Comparison of ENCODE assay signal across 8 mouse cellular contexts in genomic region chr6:87614794-87615695, GRCm38 (mm10). TPM values are rescaled to one million over a fixed set of nuclear protein-coding genes. Genes with fewer than 3 reads are reported as not detected.
DNase-seq lines count a peak whose midpoint lies in the region; ATAC-seq and TF ChIP-seq lines count a peak whose summit lies in the region.

No protein-coding gene starts in this region.

- WGBS in heart, postnatal 0 days = 52% methylated on average over 11 of the region's 11 CpGs
- WGBS in heart, embryonic 12.5 days = 51% methylated on average over 11 of the region's 11 CpGs
- WGBS in kidney, postnatal 0 days = 53% methylated on average over 11 of the region's 11 CpGs
- WGBS in midbrain, postnatal 0 days = 73% methylated on average over 11 of the region's 11 CpGs

- no peak for TF ChIP-seq EP300 in heart, postnatal 0 days (IDR thresholded peaks at IDR 0.05; ENCODE audit: low read depth)

- no peak overlapping the region for H3K27ac ChIP-seq in heart, postnatal 0 days (ENCODE audit: low read depth)
- no peak overlapping the region for H3K27ac ChIP-seq in heart, embryonic 12.5 days (ENCODE audit: poor library complexity, severe bottlenecking)
- no peak overlapping the region for H3K27ac ChIP-seq in embryonic fibroblast, embryonic 13.5 days (ENCODE audit: insufficient read depth, low read length)
- no peak overlapping the region for H3K27ac ChIP-seq in kidney, postnatal 0 days
- H3K27ac ChIP-seq in midbrain, postnatal 0 days (ENCODE audit: low read depth, low read length) = no peak overlapping the region

- peak; percentile 47 for TF ChIP-seq CTCF in heart, postnatal 0 days (IDR thresholded peaks at IDR 0.05; ENCODE audit: low read depth)
- 0 out of 2 replicates have a peak, but pooled peaks have one; percentile 1 for TF ChIP-seq CTCF in embryonic fibroblast, embryonic 13.5 days (IDR thresholded peaks at IDR 0.05; ENCODE audit: borderline replicate concordance, insufficient read depth, low read length)
- TF ChIP-seq CTCF in kidney, postnatal 0 days (IDR thresholded peaks at IDR 0.05; ENCODE audit: low read depth) = peak; percentile 64
- TF ChIP-seq CTCF in midbrain, postnatal 0 days (IDR thresholded peaks at IDR 0.05) = peak; percentile 53

- ATAC-seq in heart, postnatal 0 days (ENCODE audit: insufficient read depth, low read depth) = no peak
- ATAC-seq in heart, embryonic 12.5 days (ENCODE audit: insufficient number of reproducible peaks, low FRiP score) = no peak
- ATAC-seq in kidney, postnatal 0 days (replicated peaks; ENCODE audit: low FRiP score, low read depth) = no peak
- no peak for ATAC-seq in midbrain, postnatal 0 days (ENCODE audit: low FRiP score)

- DNase-seq in heart, postnatal 0 days (ENCODE audit: low spot score) = no peak
- DNase-seq in 416B (ENCODE audit: low read depth) (peak; percentile 53), adipocyte (ENCODE audit: low spot score) (peak; percentile 21)
- DNase-seq in kidney, postnatal 0 days (ENCODE audit: low spot score) = peak; percentile 41
- DNase-seq in midbrain, postnatal 0 days (ENCODE audit: low spot score) = peak; percentile 23
- no peak for DNase-seq in frontal cortex, postnatal 14 days (ENCODE audit: low spot score in 2 of 2)

- no peak for TF ChIP-seq POLR2A in embryonic fibroblast, embryonic 13.5 days (IDR thresholded peaks at IDR 0.05; ENCODE audit: low read depth, low read length)

- no peak overlapping the region for H3K4me2 ChIP-seq in heart, postnatal 0 days (ENCODE audit: low read depth, low read length)
- H3K4me2 ChIP-seq in heart, embryonic 12.5 days = no peak overlapping the region
- no peak overlapping the region for H3K4me2 ChIP-seq in kidney, postnatal 0 days (ENCODE audit: low read length)
- no peak overlapping the region for H3K4me2 ChIP-seq in midbrain, postnatal 0 days (ENCODE audit: low read depth, low read length, poor library complexity, severe bottlenecking)

- no peaks in the 10 kb centered on the region for H3K4me1 ChIP-seq in heart, postnatal 0 days (ENCODE audit: control insufficient read depth, insufficient read depth)
- H3K4me1 ChIP-seq in heart, embryonic 12.5 days (replicated peaks) = 0 out of 2 replicates have a peak, but pooled peaks cover 6% of the 10 kb centered on the region
- H3K4me1 ChIP-seq in embryonic fibroblast, embryonic 13.5 days (ENCODE audit: control insufficient read depth, insufficient read depth, low read length) = no peaks in the 10 kb centered on the region
- H3K4me1 ChIP-seq in kidney, postnatal 0 days (replicated peaks; ENCODE audit: insufficient read depth, low read length) = no peaks in the 10 kb centered on the region
- H3K4me1 ChIP-seq in midbrain, postnatal 0 days (ENCODE audit: insufficient read depth, low read length) = no peaks in the 10 kb centered on the region

- no peaks in the 10 kb centered on the region for H3K36me3 ChIP-seq in heart, postnatal 0 days (replicated peaks; ENCODE audit: control insufficient read depth, insufficient read depth, low read length)
- H3K36me3 ChIP-seq in heart, embryonic 12.5 days = no peaks in the 10 kb centered on the region
- H3K36me3 ChIP-seq in kidney, postnatal 0 days (ENCODE audit: insufficient read depth, low read length) = no peaks in the 10 kb centered on the region
- H3K36me3 ChIP-seq in midbrain, postnatal 0 days (ENCODE audit: insufficient read depth, low read length) = no peaks in the 10 kb centered on the region

- H3K9me3 ChIP-seq in heart, postnatal 0 days (replicated peaks; ENCODE audit: control insufficient read depth, low read length) = no peaks in the 10 kb centered on the region
- H3K9me3 ChIP-seq in heart, embryonic 12.5 days (replicated peaks) = no peaks in the 10 kb centered on the region
- no peaks in the 10 kb centered on the region for H3K9me3 ChIP-seq in kidney, postnatal 0 days (replicated peaks; ENCODE audit: low read length)
- H3K9me3 ChIP-seq in midbrain, postnatal 0 days (ENCODE audit: low read length) = no peaks in the 10 kb centered on the region

- H3K9ac ChIP-seq in heart, postnatal 0 days (replicated peaks; ENCODE audit: low read depth, low read length) = no peak overlapping the region
- no peak overlapping the region for H3K9ac ChIP-seq in heart, embryonic 12.5 days
- H3K9ac ChIP-seq in kidney, postnatal 0 days (ENCODE audit: low read depth, low read length) = no peak overlapping the region
- H3K9ac ChIP-seq in midbrain, postnatal 0 days (replicated peaks; ENCODE audit: low read length, poor library complexity, severe bottlenecking) = no peak overlapping the region

- no peaks in the 10 kb centered on the region for H3K27me3 ChIP-seq in heart, postnatal 0 days (ENCODE audit: control insufficient read depth, insufficient read depth, low read length)
- 0 out of 2 replicates have a peak, but pooled peaks cover 9% of the 10 kb centered on the region for H3K27me3 ChIP-seq in heart, embryonic 12.5 days (replicated peaks)
- H3K27me3 ChIP-seq in kidney, postnatal 0 days (ENCODE audit: insufficient read depth, low read length) = no peaks in the 10 kb centered on the region
- H3K27me3 ChIP-seq in midbrain, postnatal 0 days (ENCODE audit: insufficient read depth, low read length) = no peaks in the 10 kb centered on the region

- H3K4me3 ChIP-seq in heart, postnatal 0 days (ENCODE audit: low read depth, low read length) = no peak overlapping the region
- H3K4me3 ChIP-seq in heart, embryonic 12.5 days = no peak overlapping the region
- H3K4me3 ChIP-seq in embryonic fibroblast, embryonic 13.5 days (ENCODE audit: insufficient read depth, low read length) = no peak overlapping the region
- no peak overlapping the region for H3K4me3 ChIP-seq in kidney, postnatal 0 days (replicated peaks; ENCODE audit: low read depth, low read length)
- H3K4me3 ChIP-seq in midbrain, postnatal 0 days (ENCODE audit: low read depth, low read length) = no peak overlapping the region

RNA-seq across cellular contexts. Expression of gene Prokr1, which starts 24.5 kb away (rescaled TPM):
- total RNA-seq in heart, postnatal 0 days (2014; rRNA removed; ENCODE audit: low replicate concordance) = 1.7 and 2.2 TPM in 2 replicates
- polyA plus RNA-seq in heart, postnatal 0 days (2015; fragmentation: Nextera tagmentation; extraction: Ambion mirVana) = 0.11 and 0.25 TPM in 2 replicates
- polyA plus RNA-seq in heart, embryonic 12.5 days (2016; fragmentation: Nextera tagmentation; extraction: Ambion mirVana) = 4.3 and 4.8 TPM in 2 replicates
- polyA plus RNA-seq in embryonic fibroblast, embryonic 13.5 days (2011; ENCODE audit: insufficient read length, low read depth, missing spikeins) = 0.47 and 3.3 TPM in 2 replicates
- 2.5 TPM in 2 replicates for polyA plus RNA-seq in kidney, postnatal 0 days (2015; fragmentation: Nextera tagmentation; extraction: Ambion mirVana)
- total RNA-seq in midbrain, postnatal 0 days (2014; rRNA removed) = 2.7 and 3.4 TPM in 2 replicates
- 1.3 and 1.5 TPM in 2 replicates for polyA plus RNA-seq in midbrain, postnatal 0 days (2015; fragmentation: Nextera tagmentation; extraction: Ambion mirVana)

RNA-seq across cellular contexts. Expression of gene Aplf, which starts 56.9 kb away (rescaled TPM):
- total RNA-seq in heart, postnatal 0 days (2014; rRNA removed; ENCODE audit: low replicate concordance) = 1.6 and 2.0 TPM in 2 replicates
- 2.7 and 4.2 TPM in 2 replicates for polyA plus RNA-seq in heart, postnatal 0 days (2015; fragmentation: Nextera tagmentation; extraction: Ambion mirVana)
- polyA plus RNA-seq in heart, embryonic 12.5 days (2016; fragmentation: Nextera tagmentation; extraction: Ambion mirVana) = 9.2 and 10.4 TPM in 2 replicates
- 8.8 and 9.7 TPM in 2 replicates for polyA plus RNA-seq in embryonic fibroblast, embryonic 13.5 days (2011; ENCODE audit: insufficient read length, low read depth, missing spikeins)
- 12.7 and 14.3 TPM in 2 replicates for polyA plus RNA-seq in kidney, postnatal 0 days (2015; fragmentation: Nextera tagmentation; extraction: Ambion mirVana)
- 4.2 and 5.5 TPM in 2 replicates for total RNA-seq in midbrain, postnatal 0 days (2014; rRNA removed)
- polyA plus RNA-seq in midbrain, postnatal 0 days (2015; fragmentation: Nextera tagmentation; extraction: Ambion mirVana) = 4.4 and 5.0 TPM in 2 replicates

Comparison
In these comparisons a context has a peak if more than half of its experiments do, and no peak if none do; other contexts are left out.
1. DNase-seq: peak in 416B (single experiment), adipocyte (single experiment), kidney, postnatal 0 days (single experiment) and midbrain, postnatal 0 days (single experiment); none in heart, postnatal 0 days (single experiment) and frontal cortex, postnatal 14 days (0 of 2).
2. CTCF ChIP-seq: peak in every context shown above with its lines; median percentile 64 in kidney, postnatal 0 days; 53 in midbrain, postnatal 0 days; 47 in heart, postnatal 0 days; 1 in embryonic fibroblast, embryonic 13.5 days.